Mouse (Mus musculus): Measurements from ENCODE around the gene Gfap.

Gfap gene

DNA sequence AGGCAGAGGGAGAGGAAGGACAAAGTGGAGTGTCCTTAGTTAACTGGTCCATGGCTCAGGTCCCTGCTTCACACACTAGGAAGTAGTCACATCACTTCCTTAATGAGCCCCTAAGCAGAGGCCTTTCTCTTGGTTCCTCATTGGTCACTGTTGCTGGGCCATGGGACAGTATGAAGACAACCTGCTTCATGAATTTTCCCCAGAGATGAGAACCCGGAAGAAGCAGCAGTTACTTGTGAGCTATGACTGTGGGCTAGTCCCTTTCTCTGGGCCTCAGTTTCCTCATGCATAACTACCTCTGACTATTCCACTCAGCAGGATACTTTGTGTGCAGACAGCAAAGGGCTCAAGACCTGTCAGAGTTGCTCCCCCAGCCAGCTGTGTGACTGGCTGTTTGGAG, 63.3 kb downstream of the Gfap start:
- DNase-seq (ENCODE audit: low spot score in 2 of 2) = no peak

Data from urinary bladder, adult 18-20 months (tissue).